Mouse (Mus musculus): ENCODE data around the gene Oosp1. TPM values are rescaled to one million over a fixed set of nuclear protein-coding genes. Genes with fewer than 3 reads are reported as not detected.

The Oosp1 gene
- total RNA-seq (2015) (5.7 and 7.6 TPM in 2 replicates), total RNA-seq (2017) (6.9 and 13.5 TPM in 2 replicates)

GRCm38 (mm10) chr19:11690839-11691238 lies at the start of gene Oosp1:
Gene Oosp1, minus strand, starts transcription at chr19:11691150.
- no peak for ATAC-seq (replicated peaks; ENCODE audit: poor library complexity)

- ATAC-seq (replicated peaks; ENCODE audit: poor library complexity): no peak
Measured at GRCm38 (mm10) chr19:11736455-11736854, 45.5 kb upstream of the Oosp1 start.

- ATAC-seq (replicated peaks; ENCODE audit: poor library complexity): no peak
Measured at GRCm38 (mm10) chr19:11730278-11730677, 39.3 kb upstream of the Oosp1 start.

GRCm38 (mm10) chr19:11727304-11727703 lies 36.4 kb upstream of the Oosp1 start:
- ATAC-seq (replicated peaks; ENCODE audit: poor library complexity): peak; percentile 70

- peak; percentile 89 for ATAC-seq (replicated peaks; ENCODE audit: poor library complexity)
Measured at GRCm38 (mm10) chr19:11725915-11726314, 35.0 kb upstream of the Oosp1 start.

- ATAC-seq (replicated peaks; ENCODE audit: poor library complexity): no peak
Measured at GRCm38 (mm10) chr19:11724275-11724674, 33.3 kb upstream of the Oosp1 start.

- no peak for ATAC-seq (replicated peaks; ENCODE audit: poor library complexity)
Measured at GRCm38 (mm10) chr19:11723870-11724269, 32.9 kb upstream of the Oosp1 start.

- peak; percentile 54 for ATAC-seq (replicated peaks; ENCODE audit: poor library complexity)
Measured at GRCm38 (mm10) chr19:11720071-11720470, 29.1 kb upstream of the Oosp1 start.

GRCm38 (mm10) chr19:11712451-11712850 lies 21.5 kb upstream of the Oosp1 start:
- ATAC-seq (replicated peaks; ENCODE audit: poor library complexity): no peak

GRCm38 (mm10) chr19:11698342-11698741 lies 7.4 kb upstream of the Oosp1 start:
- ATAC-seq (replicated peaks; ENCODE audit: poor library complexity): peak; percentile 85

GRCm38 (mm10) chr19:11696755-11697154 lies 5.8 kb upstream of the Oosp1 start, which contains the start of gene Oosp3:
Gene Oosp3, plus strand, starts transcription at chr19:11697055.
- no peak for ATAC-seq (replicated peaks; ENCODE audit: poor library complexity)

GRCm38 (mm10) chr19:11691454-11691853 lies 504 bp upstream of the Oosp1 start:
- ATAC-seq (replicated peaks; ENCODE audit: poor library complexity): no peak

GRCm38 (mm10) chr19:11661562-11661961 lies 29.4 kb downstream of the Oosp1 start:
- no peak for ATAC-seq (replicated peaks; ENCODE audit: poor library complexity)

GRCm38 (mm10) chr19:11660459-11660858 lies 30.5 kb downstream of the Oosp1 start, which contains the start of gene Oosp2:
Gene Oosp2, minus strand, starts transcription at chr19:11660559.
- ATAC-seq (replicated peaks; ENCODE audit: poor library complexity): no peak

- peak; percentile 100 for ATAC-seq (replicated peaks; ENCODE audit: poor library complexity)
Measured at GRCm38 (mm10) chr19:11659142-11659541, 31.8 kb downstream of the Oosp1 start.

GRCm38 (mm10) chr19:11649564-11649963 lies 41.4 kb downstream of the Oosp1 start:
- no peak for ATAC-seq (replicated peaks; ENCODE audit: poor library complexity)

- peak; percentile 71 for ATAC-seq (replicated peaks; ENCODE audit: poor library complexity)
Measured at GRCm38 (mm10) chr19:11646166-11646565, 44.8 kb downstream of the Oosp1 start.

- peak; percentile 92 for ATAC-seq (replicated peaks; ENCODE audit: poor library complexity)
Measured at GRCm38 (mm10) chr19:11640732-11641131, 50.2 kb downstream of the Oosp1 start, which contains the start of gene Ms4a3. Gene Ms4a3, minus strand, starts transcription at chr19:11640851.

- ATAC-seq (replicated peaks; ENCODE audit: poor library complexity): no peak
Measured at GRCm38 (mm10) chr19:11639038-11639437, 51.9 kb downstream of the Oosp1 start.

- peak; percentile 47 for ATAC-seq (replicated peaks; ENCODE audit: poor library complexity)
Measured at GRCm38 (mm10) chr19:11635572-11635971, 55.4 kb downstream of the Oosp1 start.

GRCm38 (mm10) chr19:11634330-11634729 lies 56.6 kb downstream of the Oosp1 start:
- peak; percentile 65 for ATAC-seq (replicated peaks; ENCODE audit: poor library complexity)

GRCm38 (mm10) chr19:11633732-11634131 lies 57.2 kb downstream of the Oosp1 start:
- ATAC-seq (replicated peaks; ENCODE audit: poor library complexity): no peak

- ATAC-seq (replicated peaks; ENCODE audit: poor library complexity): peak; percentile 92
Measured at GRCm38 (mm10) chr19:11625231-11625630, 65.7 kb downstream of the Oosp1 start.

Data from megakaryocyte progenitor cell, adult 5-6 weeks (primary cell).